Mouse (Mus musculus) left cerebral cortex, adult 18-20 months (tissue): ENCODE results near the gene Sec61g. TPM values are rescaled to one million over a fixed set of nuclear protein-coding genes. Genes with fewer than 3 reads are reported as not detected.
A peak's percentile ranks its signal among the peaks of the same experiment; 100 is the strongest.
"Not testable (repeated sequence)": the region's sequence is repeated elsewhere in the genome, so short reads cannot be mapped to it uniquely, and the experiment has no call there.

Experiments used
- DNase-seq, 2 experiments: peaks; one replicate each; pipeline ENCODE4 v3.0.0; 2021 to 2022; ENCODE audit warnings: low spot score in 2 of 2, mixed read lengths in 1 of 2
- long read RNA-seq, 2 experiments: library from polyadenylated mRNA; stranded (forward); transcript quantifications; one replicate each; pipeline ENCODE4 v2.0.0; 2021
- total RNA-seq, 2 experiments: library from RNA; stranded (reverse); gene quantifications; 2 replicates each; pipeline ENCODE4 v1.2.3; 2021

The Sec61g gene
- 10 to 100 TPM; 11.0 to 12.3 TPM for total RNA-seq
- long read RNA-seq, experiment 1, transcript Sec61g-203 (4 exons, 1,862 nt), result major isoform, 41 of 48 reads
- long read RNA-seq, experiment 1, partial matches to known transcripts, result 3 of 48 reads
- long read RNA-seq, experiment 1, other reads (novel, unspliced or antisense), result 2 of 48 reads
- long read RNA-seq, experiment 2, transcript Sec61g-203 (4 exons, 1,862 nt), result major isoform, 54 of 59 reads
- long read RNA-seq, experiment 2, partial matches to known transcripts, result 2 of 59 reads
- long read RNA-seq, experiment 2, other reads (novel, unspliced or antisense), result 2 of 59 reads

- peak; percentile 90 to 95 for DNase-seq
These were observed at the start of gene Sec61g for GRCm38 (mm10) chr11:16508052-16508654. Gene Sec61g, minus strand, starts transcription at chr11:16508484.

GRCm38 (mm10) chr11:16546421-16547163 is 38.3 kb upstream of the Sec61g start:
- DNase-seq, result no peak

GRCm38 (mm10) chr11:16537379-16537778 is 29.1 kb upstream of the Sec61g start:
- no peak for DNase-seq

- DNase-seq, result no peak
These were observed 26.6 kb upstream of the Sec61g start for GRCm38 (mm10) chr11:16534582-16535553.

GRCm38 (mm10) chr11:16532877-16533276 is 24.6 kb upstream of the Sec61g start:
- no peak for DNase-seq

- DNase-seq, result no peak
These were observed 20.6 kb upstream of the Sec61g start for GRCm38 (mm10) chr11:16528909-16529308.

GRCm38 (mm10) chr11:16528391-16528790 is 20.1 kb upstream of the Sec61g start:
- DNase-seq, result no peak

GRCm38 (mm10) chr11:16527743-16528142 is 19.5 kb upstream of the Sec61g start:
- no peak for DNase-seq

- DNase-seq, result no peak
These were observed 18.2 kb upstream of the Sec61g start for GRCm38 (mm10) chr11:16526467-16526866.

GRCm38 (mm10) chr11:16525724-16526123 is 17.4 kb upstream of the Sec61g start:
- no peak for DNase-seq

- DNase-seq, result peak; percentile 11 to 19
These were observed 16.8 kb upstream of the Sec61g start for GRCm38 (mm10) chr11:16524917-16525640.

GRCm38 (mm10) chr11:16515081-16515480 is 6.8 kb upstream of the Sec61g start:
- DNase-seq, result not testable (repeated sequence)

- not testable (repeated sequence) for DNase-seq
These were observed 5.9 kb upstream of the Sec61g start for GRCm38 (mm10) chr11:16514221-16514620.

- no peak for DNase-seq
These were observed 766 bp downstream of the Sec61g start for GRCm38 (mm10) chr11:16507385-16508051.

- no peak for DNase-seq
These were observed 2.3 kb downstream of the Sec61g start for GRCm38 (mm10) chr11:16505999-16506398.

- DNase-seq, result no peak
These were observed 5.1 kb downstream of the Sec61g start for GRCm38 (mm10) chr11:16503150-16503549.

GRCm38 (mm10) chr11:16502744-16503143 is 5.5 kb downstream of the Sec61g start:
- no peak for DNase-seq

- DNase-seq, result no peak
These were observed 9.3 kb downstream of the Sec61g start for GRCm38 (mm10) chr11:16498756-16499680.
